Mouse (Mus musculus) megakaryocyte, embryonic 14.5 days (primary cell): ENCODE results near the gene Spty2d1. TPM values are rescaled to one million over a fixed set of nuclear protein-coding genes. Genes with fewer than 3 reads are reported as not detected.

Source experiments
- H3K27me3 ChIP-seq: replicated peaks from 2 replicates; pipeline ENCODE3; 2012; ENCODE audit warnings: inconsistent platforms
- H3K36me3 ChIP-seq: replicated peaks from 2 replicates; pipeline ENCODE3; 2012; ENCODE audit warnings: low read length, inconsistent platforms, mixed read lengths
- H3K4me1 ChIP-seq: 2 replicates; pipeline ENCODE4 v1.6.1; 2012; ENCODE audit warnings: inconsistent platforms
- H3K4me3 ChIP-seq: replicated peaks from 2 replicates; pipeline ENCODE3; 2012; ENCODE audit warnings: moderate library complexity, mild to moderate bottlenecking, inconsistent platforms
- H3K9me3 ChIP-seq: 2 replicates; pipeline ENCODE4 v1.6.1; 2012; ENCODE audit warnings: inconsistent platforms
- FLI1 ChIP-seq: IDR thresholded peaks from 2 replicates; pipeline ENCODE4 v1.6.1; 2012; ENCODE audit warnings: low read length, inconsistent platforms, mixed read lengths
- GATA1 ChIP-seq: IDR thresholded peaks from 3 replicates; pipeline ENCODE4 v1.6.1; 2012; ENCODE audit warnings: mixed read lengths, low read length, inconsistent platforms, borderline replicate concordance
- polyA plus RNA-seq: library from polyadenylated mRNA; stranded (reverse); fragments of >175 nt; gene quantifications from 2 replicates; pipeline ENCODE4 v1.2.3, GENCODE M21; 2012; ENCODE audit warnings: low replicate concordance; ENCODE audit not compliant: insufficient read depth

Spty2d1 gene
- polyA plus RNA-seq, 1 experiment = 3.1 TPM

DNA sequence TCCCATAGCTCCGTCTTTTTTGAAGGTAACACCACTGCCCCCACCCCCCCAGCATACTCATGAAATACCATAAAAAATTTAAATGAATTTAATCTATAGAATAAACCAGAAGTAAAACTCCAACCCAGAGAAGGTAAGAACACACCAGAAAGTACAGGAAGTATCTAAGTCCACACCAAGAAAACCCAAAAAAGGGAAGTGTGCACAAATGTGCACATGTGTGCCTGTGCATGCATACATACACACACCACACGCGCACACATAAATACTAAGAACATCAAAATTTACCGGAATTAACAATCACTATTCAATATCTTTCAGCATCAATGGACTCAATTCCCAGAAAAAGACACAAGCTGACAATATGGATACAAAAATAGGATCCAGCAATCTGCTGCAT, 38.3 kb downstream of the Spty2d1 start:
- no peaks in the 10 kb centered on the region for H3K4me1 ChIP-seq
- H3K27me3 ChIP-seq = peaks cover 6% of the 10 kb centered on the region
- no peaks in the 10 kb centered on the region for H3K9me3 ChIP-seq
- H3K4me3 ChIP-seq = no peak overlapping the region
- no peak for TF ChIP-seq FLI1
- no peak for TF ChIP-seq GATA1
- H3K36me3 ChIP-seq = no peaks in the 10 kb centered on the region

DNA sequence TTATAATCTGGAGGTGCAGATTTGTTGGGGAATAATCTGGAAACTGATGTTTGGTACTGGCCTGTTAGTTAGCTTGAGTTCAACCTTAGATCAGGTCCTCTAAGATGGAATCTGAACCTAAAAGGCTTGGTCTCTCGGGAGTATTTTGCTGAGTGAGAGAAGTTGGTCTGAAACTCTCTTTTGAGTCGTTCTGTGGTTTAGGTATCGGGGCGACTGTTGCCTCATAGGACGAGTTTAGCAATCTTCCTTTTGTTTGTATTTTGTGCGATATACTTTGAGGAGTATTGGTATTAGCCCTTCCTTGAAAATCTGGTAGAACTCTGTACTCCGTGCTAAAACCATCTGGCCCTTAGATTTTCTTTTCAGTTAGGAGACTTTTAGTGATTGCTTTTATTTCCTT, 44.1 kb downstream of the Spty2d1 start:
- no peak for TF ChIP-seq GATA1
- TF ChIP-seq FLI1 = no peak
- H3K36me3 ChIP-seq = no peaks in the 10 kb centered on the region
- no peaks in the 10 kb centered on the region for H3K9me3 ChIP-seq
- H3K27me3 ChIP-seq = no peaks in the 10 kb centered on the region
- H3K4me1 ChIP-seq = peaks cover 39% of the 10 kb centered on the region
- no peak overlapping the region for H3K4me3 ChIP-seq

DNA sequence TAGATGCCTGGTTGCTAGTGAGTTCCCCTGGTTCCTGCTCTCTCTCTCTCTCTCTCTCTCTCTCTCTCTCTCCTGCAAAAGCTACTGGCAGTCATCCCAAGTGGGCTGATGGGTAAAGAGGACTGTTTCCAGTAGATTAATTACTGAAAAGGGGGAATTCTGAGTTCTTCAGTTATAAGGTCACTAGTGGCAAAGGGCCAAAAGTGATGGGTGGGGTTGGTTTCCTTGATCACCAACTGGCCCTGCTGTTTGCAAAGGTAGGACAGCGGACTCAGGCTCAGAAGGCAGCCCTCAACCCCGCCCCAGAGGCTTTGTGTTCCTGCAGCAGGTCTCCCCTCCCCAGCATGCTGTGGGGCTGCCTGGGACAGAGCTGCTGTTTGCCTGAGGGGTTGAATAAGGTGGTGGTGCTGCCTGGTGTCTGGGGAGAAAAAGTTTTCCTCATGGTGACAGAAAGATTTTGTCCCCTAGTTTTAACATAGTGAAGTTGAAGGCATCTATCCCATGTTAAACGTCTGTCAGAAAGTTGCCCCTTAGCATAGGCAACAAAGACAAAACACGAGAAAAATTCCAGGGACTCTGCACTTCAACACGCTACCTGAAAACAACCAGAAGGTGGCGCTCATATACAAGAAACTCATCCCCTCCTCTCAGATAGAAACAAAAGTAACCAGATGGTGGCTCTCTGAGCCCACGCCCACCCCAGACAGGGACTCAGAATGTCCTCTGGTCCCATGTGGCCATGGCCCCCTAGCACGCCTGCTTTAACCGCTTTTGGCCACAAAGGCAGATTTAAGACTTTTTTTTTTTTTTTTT, 45.2 kb downstream of the Spty2d1 start:
- Histone ChIP-seq H3K4me3 (peak overlapping the region; percentile 82), H3K4me1 (peaks cover 43% of the 10 kb centered on the region), H3K9me3 (no peaks in the 10 kb centered on the region), H3K36me3 (no peaks in the 10 kb centered on the region), H3K27me3 (no peaks in the 10 kb centered on the region)
- TF ChIP-seq FLI1 (no peak), GATA1 (no peak)

DNA sequence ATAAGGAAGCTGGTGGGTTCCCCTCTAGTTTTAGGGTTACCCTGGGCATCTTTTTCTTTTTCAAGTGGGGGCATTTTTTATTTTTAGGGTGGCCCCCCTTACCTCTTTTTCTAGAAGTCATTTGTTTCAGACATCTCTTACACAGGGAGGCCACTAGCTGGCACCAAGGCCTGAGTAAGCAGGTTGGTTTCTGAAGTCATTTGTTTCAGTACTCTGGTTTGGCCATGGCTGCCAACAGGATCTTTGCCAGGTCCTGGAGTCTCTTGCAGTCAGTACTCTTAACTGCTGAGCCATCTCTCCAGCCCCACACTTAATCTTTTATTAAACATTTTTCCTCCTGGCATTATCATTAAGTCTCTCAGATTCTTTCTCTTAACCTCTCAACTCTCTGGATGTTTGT, 46.1 kb downstream of the Spty2d1 start:
- no peaks in the 10 kb centered on the region for H3K36me3 ChIP-seq
- H3K4me1 ChIP-seq = peaks cover 52% of the 10 kb centered on the region
- no peaks in the 10 kb centered on the region for H3K9me3 ChIP-seq
- no peak for TF ChIP-seq FLI1
- TF ChIP-seq GATA1 = no peak
- H3K4me3 ChIP-seq = no peak overlapping the region
- H3K27me3 ChIP-seq = no peaks in the 10 kb centered on the region

DNA sequence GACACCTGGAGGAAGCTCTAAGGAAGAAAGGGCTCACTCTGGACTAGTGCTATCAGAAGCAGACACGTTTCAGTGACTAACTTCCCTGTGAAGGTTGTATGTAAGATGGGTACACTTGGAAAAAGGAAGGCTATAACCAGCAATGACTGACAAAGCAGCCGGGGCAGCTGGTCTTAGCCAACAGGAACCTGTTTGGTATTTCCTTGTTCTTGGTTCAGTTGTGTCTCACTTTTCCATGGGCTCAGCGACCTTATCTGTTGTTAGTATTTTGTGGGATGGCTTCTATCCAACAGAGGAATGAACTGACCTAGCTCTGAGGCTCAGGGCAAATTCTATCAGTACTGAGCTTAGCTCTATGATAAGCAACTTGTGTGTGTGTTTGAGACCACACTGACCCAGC, 47.2 kb downstream of the Spty2d1 start:
- no peaks in the 10 kb centered on the region for H3K27me3 ChIP-seq
- no peaks in the 10 kb centered on the region for H3K9me3 ChIP-seq
- peaks cover 5% of the 10 kb centered on the region for H3K36me3 ChIP-seq
- no peak for TF ChIP-seq FLI1
- no peak for TF ChIP-seq GATA1
- no peak overlapping the region for H3K4me3 ChIP-seq
- H3K4me1 ChIP-seq = peaks cover 57% of the 10 kb centered on the region

DNA sequence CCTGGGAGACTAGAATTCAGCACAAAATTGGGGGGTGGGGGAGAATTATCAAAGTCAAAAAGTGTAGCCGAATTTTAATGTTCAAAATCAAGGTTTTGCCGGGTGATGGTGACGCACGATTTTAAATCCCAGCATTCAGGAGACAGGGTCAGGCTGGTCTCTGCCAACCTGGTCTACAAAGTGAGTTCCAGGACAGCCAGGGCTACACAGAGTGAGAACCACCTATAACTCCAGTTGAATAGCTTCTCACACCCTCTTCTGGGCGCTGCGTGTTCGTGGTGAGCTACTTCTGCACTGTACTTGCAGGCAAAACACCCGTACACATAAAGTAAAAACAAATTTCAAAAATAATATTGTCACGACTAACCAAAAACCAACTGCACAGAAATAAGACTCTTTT, 49.4 kb downstream of the Spty2d1 start:
- Histone ChIP-seq H3K9me3 (no peaks in the 10 kb centered on the region), H3K4me3 (peak overlapping the region; percentile 98), H3K27me3 (no peaks in the 10 kb centered on the region), H3K36me3 (peaks cover 24% of the 10 kb centered on the region), H3K4me1 (peaks cover 57% of the 10 kb centered on the region)
- TF ChIP-seq GATA1 (no peak), FLI1 (no peak)

DNA sequence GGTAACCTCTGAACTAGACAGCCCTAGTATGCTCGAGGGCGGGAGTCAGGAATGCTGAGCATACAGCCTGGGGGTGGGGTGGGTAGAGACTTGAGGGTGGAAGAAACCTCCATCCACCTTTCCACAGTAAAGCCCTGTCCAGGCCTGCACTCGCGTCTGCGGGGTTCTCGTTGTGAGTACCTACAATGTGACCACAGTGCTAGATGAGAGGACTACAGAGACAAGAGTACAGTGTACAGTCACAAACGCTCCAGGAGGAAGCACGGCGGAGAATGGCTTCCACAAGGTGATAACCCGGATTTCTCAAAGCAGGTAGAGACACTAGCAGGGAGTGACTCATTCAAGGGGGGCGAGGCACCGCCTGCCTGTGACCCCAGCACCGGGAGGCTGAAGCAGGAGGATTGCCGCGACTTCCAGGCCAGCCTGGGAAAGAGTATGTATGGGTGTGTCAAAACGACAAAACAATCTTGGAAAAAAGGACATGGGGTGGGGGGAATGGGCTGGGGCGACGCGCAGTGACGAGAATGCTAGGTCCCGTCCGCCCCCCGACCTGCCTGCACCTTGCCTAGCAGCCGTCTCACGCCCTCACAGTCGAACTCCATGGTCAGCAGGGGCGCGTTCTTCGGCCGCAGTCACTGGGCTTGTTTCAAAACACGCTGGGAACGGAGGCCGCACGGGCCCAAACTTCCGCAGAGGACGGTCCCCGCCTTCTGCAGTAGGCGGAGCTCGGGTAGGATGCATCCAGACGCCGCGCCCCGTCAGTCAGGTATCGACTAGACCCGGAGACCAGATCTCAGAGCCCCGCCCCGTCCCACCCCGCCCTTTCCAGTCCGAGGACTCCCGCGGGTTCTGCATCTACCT, 50.1 kb downstream of the Spty2d1 start, which contains the start of gene Uevld:
TSS of gene Uevld (minus strand) at position 697 of the 861 bp plus-strand sequence.
- peaks cover 32% of the 10 kb centered on the region for H3K36me3 ChIP-seq
- peak within 1 kb of the TSS; percentile 98 for H3K4me3 ChIP-seq
- H3K4me1 ChIP-seq = peaks cover 49% of the 10 kb centered on the region
- H3K27me3 ChIP-seq = no peaks in the 10 kb centered on the region
- TF ChIP-seq GATA1 (no peak), FLI1 (no peak)
- no peaks in the 10 kb centered on the region for H3K9me3 ChIP-seq

Other genes with a start within 250 kb of the Spty2d1 start
- 0.49 and 1.0 TPM in 2 replicates for gene Hps5, start 212.3 kb downstream of the Spty2d1 start, polyA plus RNA-seq
- 14.5 and 19.9 TPM in 2 replicates for gene Gtf2h1, start 212.3 kb downstream of the Spty2d1 start, polyA plus RNA-seq
- gene Ldha, start 166.9 kb downstream of the Spty2d1 start, polyA plus RNA-seq = 1,655 and 1,832 TPM in 2 replicates
- gene Ldhc, start 147.2 kb downstream of the Spty2d1 start, polyA plus RNA-seq = 0.35 TPM in 1 of 2 replicates, not detected in the other
- gene Tsg101, start 88.4 kb downstream of the Spty2d1 start, polyA plus RNA-seq = 23.2 and 42.8 TPM in 2 replicates
- gene Uevld, start 49.9 kb downstream of the Spty2d1 start, polyA plus RNA-seq = 0.04 TPM in 1 of 2 replicates, not detected in the other
- gene Gm9999, start 24.8 kb downstream of the Spty2d1 start, polyA plus RNA-seq = not detected in 2 replicates
- 6.3 and 26.3 TPM in 2 replicates for gene Tmem86a, start 42.2 kb upstream of the Spty2d1 start, polyA plus RNA-seq
- gene Ptpn5, start 125.3 kb upstream of the Spty2d1 start, polyA plus RNA-seq = not detected in 2 replicates
- gene Mrgpra6, start 196.5 kb upstream of the Spty2d1 start, polyA plus RNA-seq = not detected in 2 replicates
- gene Mrgpra9, start 244.4 kb upstream of the Spty2d1 start, polyA plus RNA-seq = not detected in 2 replicates